Mouse (Mus musculus): ENCODE data around the gene Dlg2. TPM values are rescaled to one million over a fixed set of nuclear protein-coding genes. Genes with fewer than 3 reads are reported as not detected.

Gene Dlg2
- polyA plus RNA-seq, 1 experiment from 2014 or later, result 8.1 TPM

DNA sequence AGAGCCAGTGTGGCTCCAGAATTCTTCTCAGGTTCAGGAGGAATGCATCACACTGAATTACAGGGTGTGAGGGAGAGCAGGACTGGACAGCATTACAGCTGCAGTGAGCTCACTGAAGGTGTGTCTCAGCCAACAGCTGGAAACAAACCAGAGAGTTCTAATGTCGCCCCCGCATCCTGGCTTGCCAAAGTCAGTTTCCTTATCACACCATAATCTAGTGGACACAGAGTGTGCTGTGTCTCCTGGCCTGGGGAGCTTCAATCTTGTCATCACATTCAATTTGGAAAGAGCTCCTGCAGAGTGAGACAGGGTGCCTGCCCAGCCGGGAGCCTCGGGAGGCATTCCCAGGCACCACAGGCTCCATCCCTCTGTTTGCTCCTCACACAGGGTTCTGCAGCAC is 1981.3 kb downstream of the Dlg2 start:
- H3K4me1 ChIP-seq, result no peaks in the 10 kb centered on the region
- no peaks in the 10 kb centered on the region for H3K36me3 ChIP-seq
- H3K4me3 ChIP-seq, result no peak overlapping the region
- no peak overlapping the region for H3K4me2 ChIP-seq (replicated peaks)
- H3K27ac ChIP-seq, result no peak overlapping the region
- H3K9ac ChIP-seq, result no peak overlapping the region
- no peak for ATAC-seq (ENCODE audit: low FRiP score, low read depth)
- no peaks in the 10 kb centered on the region for H3K9me3 ChIP-seq
- H3K27me3 ChIP-seq (replicated peaks), result no peaks in the 10 kb centered on the region
- 59% methylated on average over 4 of the region's 4 CpGs for WGBS

DNA sequence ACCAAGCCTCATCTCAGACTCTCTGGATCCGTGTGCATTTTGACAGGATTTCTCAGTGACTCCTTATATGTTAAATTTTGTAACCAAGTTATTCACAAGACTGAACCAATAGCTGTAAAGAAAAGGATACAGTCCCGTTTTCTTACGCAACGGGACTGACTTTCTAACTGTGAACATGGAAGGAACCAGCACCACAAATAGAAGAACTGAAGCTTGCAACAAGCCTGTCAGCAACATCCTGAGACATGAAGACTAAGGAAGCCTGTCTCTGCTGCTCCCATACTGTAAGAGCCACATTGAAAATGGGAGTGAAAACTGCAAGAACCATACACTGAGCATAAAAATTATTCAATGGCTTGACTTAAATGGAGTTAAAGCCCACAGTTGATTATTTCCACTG is 1981.8 kb downstream of the Dlg2 start:
- H3K27me3 ChIP-seq (replicated peaks), result no peaks in the 10 kb centered on the region
- H3K9ac ChIP-seq, result no peak overlapping the region
- no peaks in the 10 kb centered on the region for H3K36me3 ChIP-seq
- 81% methylated on average over 4 of the region's 4 CpGs for WGBS
- no peak for ATAC-seq (ENCODE audit: low FRiP score, low read depth)
- no peak overlapping the region for H3K27ac ChIP-seq
- H3K4me2 ChIP-seq (replicated peaks), result no peak overlapping the region
- H3K9me3 ChIP-seq, result no peaks in the 10 kb centered on the region
- no peaks in the 10 kb centered on the region for H3K4me1 ChIP-seq
- no peak overlapping the region for H3K4me3 ChIP-seq

DNA sequence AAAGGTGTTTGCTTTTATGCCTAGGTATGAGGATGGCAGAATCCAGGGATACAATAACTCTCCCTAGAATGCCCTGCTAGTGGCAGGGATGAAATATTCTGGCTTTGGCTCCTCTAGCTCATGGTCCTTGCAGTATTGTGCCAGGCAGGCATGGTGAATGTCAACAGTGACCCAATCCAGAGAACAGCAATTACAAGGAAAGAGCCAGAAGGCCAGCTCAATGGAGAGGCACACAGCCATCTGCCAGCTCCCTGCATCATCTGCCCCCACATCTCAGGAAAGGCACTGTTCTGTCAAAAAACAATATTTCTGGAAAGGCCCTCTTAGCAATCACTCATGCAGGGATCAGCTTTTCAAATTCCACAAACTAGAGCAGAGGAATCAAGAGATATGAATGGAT is 1984.1 kb downstream of the Dlg2 start:
- Histone ChIP-seq H3K9ac (no peak overlapping the region), H3K4me1 (no peaks in the 10 kb centered on the region), H3K27ac (no peak overlapping the region), H3K27me3 (replicated peaks) (no peaks in the 10 kb centered on the region), H3K4me3 (no peak overlapping the region), H3K9me3 (no peaks in the 10 kb centered on the region), H3K4me2 (replicated peaks) (no peak overlapping the region), H3K36me3 (no peaks in the 10 kb centered on the region)
- no peak for ATAC-seq (ENCODE audit: low FRiP score, low read depth)

DNA sequence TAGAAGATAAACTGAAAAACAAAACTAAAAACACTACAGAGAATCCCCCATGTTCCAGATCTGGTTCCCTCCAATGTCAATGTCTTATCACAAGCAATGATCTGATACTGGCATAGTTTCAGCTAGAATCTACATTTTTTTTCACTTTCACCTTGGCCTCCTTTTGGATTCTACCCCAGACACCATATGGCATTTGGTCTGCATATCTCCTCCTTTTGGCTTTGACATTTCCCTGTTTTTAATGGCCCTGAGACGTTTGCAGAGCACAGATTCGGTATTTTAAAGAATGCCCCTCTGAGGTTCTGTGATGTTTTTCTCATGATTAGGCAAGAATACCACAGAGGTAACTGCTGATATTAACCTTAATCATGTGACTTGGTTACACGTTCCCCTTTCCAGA is 1984.8 kb downstream of the Dlg2 start:
- Histone ChIP-seq H3K9ac (no peak overlapping the region), H3K36me3 (no peaks in the 10 kb centered on the region), H3K4me3 (no peak overlapping the region), H3K4me2 (replicated peaks) (no peak overlapping the region), H3K9me3 (no peaks in the 10 kb centered on the region), H3K4me1 (no peaks in the 10 kb centered on the region), H3K27me3 (replicated peaks) (no peaks in the 10 kb centered on the region), H3K27ac (no peak overlapping the region)
- 76% methylated on average over 3 of the region's 3 CpGs for WGBS
- ATAC-seq (ENCODE audit: low FRiP score, low read depth), result no peak

DNA sequence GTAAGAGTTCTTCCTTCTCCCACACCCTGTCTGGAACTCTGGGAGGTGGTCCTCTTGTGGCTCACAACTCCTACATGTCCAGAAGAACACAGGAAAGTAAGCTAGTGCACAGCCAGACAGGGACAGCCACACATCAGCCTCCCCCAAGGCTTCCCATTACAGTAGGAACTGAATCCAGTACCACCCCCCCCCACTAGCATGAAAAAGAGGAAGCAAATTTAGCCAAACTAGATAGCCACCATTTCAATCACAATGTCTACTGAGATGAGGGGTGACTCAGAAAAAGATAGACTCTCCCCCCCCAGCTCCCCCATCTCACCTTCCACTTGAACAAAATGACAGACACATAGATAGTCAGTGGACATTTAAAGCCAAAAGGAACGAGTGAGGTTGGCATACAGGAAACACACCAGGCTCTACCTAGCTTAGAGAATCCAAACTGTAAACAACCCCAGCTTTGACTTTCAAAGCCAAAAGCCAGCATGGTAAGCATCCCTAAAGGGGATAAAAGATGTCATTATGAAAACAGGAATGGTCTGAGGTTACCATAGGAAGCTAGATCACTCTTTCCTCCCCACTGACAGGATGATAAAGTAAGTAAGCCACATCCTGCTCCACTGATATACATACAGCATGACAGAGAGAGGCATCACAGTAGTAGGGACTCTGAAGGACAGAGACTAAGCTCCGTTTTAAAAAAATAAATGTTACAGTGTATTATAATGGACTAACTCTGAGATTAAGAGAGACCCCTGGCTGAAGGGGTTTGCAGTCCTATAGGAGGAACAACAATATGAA is 1986.8 kb downstream of the Dlg2 start:
- 85% methylated on average over 2 of the region's 2 CpGs for WGBS
- ATAC-seq (ENCODE audit: low FRiP score, low read depth), result no peak
- Histone ChIP-seq H3K4me1 (no peaks in the 10 kb centered on the region), H3K9me3 (no peaks in the 10 kb centered on the region), H3K27ac (no peak overlapping the region), H3K4me2 (replicated peaks) (no peak overlapping the region), H3K36me3 (no peaks in the 10 kb centered on the region), H3K27me3 (replicated peaks) (no peaks in the 10 kb centered on the region), H3K4me3 (no peak overlapping the region), H3K9ac (no peak overlapping the region)

DNA sequence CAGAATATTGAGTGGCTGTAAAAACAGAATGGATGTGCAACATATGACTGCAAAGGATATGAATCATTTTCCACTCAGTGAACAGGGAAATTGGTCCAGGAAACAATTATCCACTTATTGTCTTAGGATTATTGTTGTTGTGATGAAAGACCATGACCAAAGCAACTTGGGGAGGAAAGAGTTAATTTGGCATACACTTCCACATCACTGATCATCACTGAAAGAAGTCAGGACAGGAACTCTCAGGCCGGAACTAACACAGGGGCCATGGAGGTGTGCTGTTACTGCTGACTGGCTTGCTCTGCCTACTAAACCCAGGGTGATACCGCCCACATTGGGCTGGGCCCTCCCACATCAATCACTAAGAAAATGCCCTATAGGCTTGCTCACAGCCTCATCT is 1987.8 kb downstream of the Dlg2 start:
- H3K4me1 ChIP-seq, result no peaks in the 10 kb centered on the region
- 43% methylated on average over 2 of the region's 2 CpGs for WGBS
- H3K9me3 ChIP-seq, result no peaks in the 10 kb centered on the region
- no peaks in the 10 kb centered on the region for H3K36me3 ChIP-seq
- no peak overlapping the region for H3K9ac ChIP-seq
- H3K27ac ChIP-seq, result no peak overlapping the region
- H3K4me2 ChIP-seq (replicated peaks), result no peak overlapping the region
- ATAC-seq (ENCODE audit: low FRiP score, low read depth), result 0 out of 2 replicates have a peak, but pooled peaks have one; percentile 29
- no peaks in the 10 kb centered on the region for H3K27me3 ChIP-seq (replicated peaks)
- no peak overlapping the region for H3K4me3 ChIP-seq

DNA sequence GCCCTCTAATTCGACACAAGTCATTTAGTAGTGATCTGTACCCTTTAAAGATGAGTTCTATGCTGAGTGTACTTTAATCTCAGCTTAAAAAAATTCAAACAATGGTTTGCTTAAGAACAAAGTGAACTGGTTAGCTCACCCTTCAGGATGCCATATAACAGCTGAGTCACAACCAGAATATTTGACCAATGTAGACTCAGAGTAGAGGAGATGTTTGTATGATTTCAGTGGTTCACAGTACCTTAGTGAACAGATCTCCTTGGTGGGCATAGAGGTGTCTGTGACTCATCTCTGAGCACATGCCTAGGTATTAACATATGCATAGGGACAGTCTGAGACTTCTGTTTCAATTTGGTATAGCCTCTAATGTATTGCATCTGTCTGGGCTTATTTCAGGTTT is 2002.7 kb downstream of the Dlg2 start:
- WGBS, result 73% methylated on average over 1 of the region's 1 CpGs
- H3K4me2 ChIP-seq (replicated peaks), result no peak overlapping the region
- H3K9ac ChIP-seq, result no peak overlapping the region
- H3K27me3 ChIP-seq (replicated peaks), result no peaks in the 10 kb centered on the region
- H3K36me3 ChIP-seq, result no peaks in the 10 kb centered on the region
- H3K27ac ChIP-seq, result no peak overlapping the region
- no peak overlapping the region for H3K4me3 ChIP-seq
- no peaks in the 10 kb centered on the region for H3K9me3 ChIP-seq
- no peaks in the 10 kb centered on the region for H3K4me1 ChIP-seq
- ATAC-seq (ENCODE audit: low FRiP score, low read depth), result no peak

DNA sequence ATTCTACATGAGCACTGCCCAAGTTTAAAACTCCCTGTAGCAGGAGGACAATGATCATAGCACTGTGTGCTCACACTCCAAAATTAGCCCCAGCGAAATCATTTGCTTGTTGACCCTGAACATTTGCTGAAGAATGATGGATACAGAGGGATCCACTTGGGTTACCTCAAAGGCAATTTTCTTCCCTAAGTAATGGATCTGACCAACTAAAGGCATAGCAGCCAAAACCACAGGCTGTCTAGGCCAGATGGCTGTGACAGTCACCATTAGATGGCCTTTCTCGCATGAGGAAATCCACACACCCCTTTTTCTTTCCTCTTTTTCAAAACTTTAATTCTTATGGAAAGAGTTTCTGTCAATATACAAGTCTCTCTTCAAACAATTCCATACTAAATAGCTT is 2003.3 kb downstream of the Dlg2 start:
- no peak overlapping the region for H3K27ac ChIP-seq
- H3K9me3 ChIP-seq, result no peaks in the 10 kb centered on the region
- H3K4me1 ChIP-seq, result no peaks in the 10 kb centered on the region
- no peak for ATAC-seq (ENCODE audit: low FRiP score, low read depth)
- WGBS, result 87% methylated on average over 2 of the region's 2 CpGs
- no peak overlapping the region for H3K9ac ChIP-seq
- H3K27me3 ChIP-seq (replicated peaks), result no peaks in the 10 kb centered on the region
- no peak overlapping the region for H3K4me2 ChIP-seq (replicated peaks)
- no peak overlapping the region for H3K4me3 ChIP-seq
- H3K36me3 ChIP-seq, result no peaks in the 10 kb centered on the region

DNA sequence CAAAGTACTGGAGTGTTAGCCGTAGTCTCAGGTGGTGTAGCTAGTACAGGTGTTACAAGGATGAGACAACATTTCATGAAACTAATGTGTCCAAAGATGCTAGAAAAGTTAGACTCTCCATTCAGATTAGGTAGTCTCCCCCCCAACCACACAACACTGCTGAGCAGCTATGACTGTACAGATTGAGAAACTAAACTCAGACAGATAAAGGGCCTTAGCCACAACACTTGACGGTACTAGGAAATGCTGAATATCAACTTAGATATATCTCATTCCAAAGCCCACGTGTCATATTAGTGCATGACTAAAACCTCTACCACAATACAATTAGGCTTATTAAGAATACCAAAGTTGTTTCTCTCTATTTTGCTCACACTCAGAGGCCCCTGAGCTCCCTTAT is 2006.9 kb downstream of the Dlg2 start:
- no peak overlapping the region for H3K4me3 ChIP-seq
- no peak for ATAC-seq (ENCODE audit: low FRiP score, low read depth)
- no peak overlapping the region for H3K4me2 ChIP-seq (replicated peaks)
- H3K9ac ChIP-seq, result no peak overlapping the region
- no peaks in the 10 kb centered on the region for H3K27me3 ChIP-seq (replicated peaks)
- 92% methylated on average over 3 of the region's 3 CpGs for WGBS
- H3K4me1 ChIP-seq, result no peaks in the 10 kb centered on the region
- H3K9me3 ChIP-seq, result no peaks in the 10 kb centered on the region
- no peaks in the 10 kb centered on the region for H3K36me3 ChIP-seq
- no peak overlapping the region for H3K27ac ChIP-seq

DNA sequence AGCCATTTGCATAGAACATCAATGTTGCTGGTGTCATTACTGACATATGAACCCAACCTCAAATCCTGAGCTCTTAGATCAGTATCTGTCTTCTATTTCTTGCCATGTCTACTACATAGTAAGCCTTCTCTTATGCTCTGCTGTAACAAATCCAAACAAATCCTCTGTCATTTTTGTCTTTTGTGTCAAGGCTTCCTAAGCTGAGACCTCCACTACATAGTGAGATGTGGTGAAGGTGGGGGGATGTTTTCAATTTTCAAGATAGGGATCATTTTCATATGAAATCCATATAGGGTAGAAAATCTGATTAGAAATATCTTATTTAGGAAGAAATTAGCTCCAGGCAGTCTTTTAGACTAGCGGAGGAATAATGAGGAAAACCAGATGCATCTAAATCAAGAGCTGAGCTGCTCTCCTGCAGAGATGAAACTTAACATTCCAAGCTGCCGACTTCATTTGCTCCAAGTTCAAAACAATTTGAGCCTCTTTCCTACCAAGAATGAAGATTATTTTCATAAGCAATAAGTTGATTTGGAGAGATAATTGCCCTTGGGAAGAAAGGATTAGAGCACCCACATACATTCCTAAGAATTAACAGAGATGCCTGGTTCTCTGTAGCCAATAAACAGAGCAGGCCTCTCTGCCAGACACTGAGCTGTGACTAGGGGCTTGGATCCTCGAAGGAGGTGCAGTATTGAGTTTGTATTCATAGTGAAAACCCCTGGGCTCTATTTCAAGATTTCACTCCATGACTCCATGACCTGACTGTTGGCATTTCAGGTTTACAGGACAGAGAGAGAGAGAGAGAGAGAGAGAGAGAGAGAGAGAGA is 2009.6 kb downstream of the Dlg2 start:
- Histone ChIP-seq H3K4me3 (no peak overlapping the region), H3K36me3 (no peaks in the 10 kb centered on the region), H3K4me2 (replicated peaks) (no peak overlapping the region), H3K27me3 (replicated peaks) (no peaks in the 10 kb centered on the region), H3K9ac (no peak overlapping the region), H3K9me3 (no peaks in the 10 kb centered on the region), H3K4me1 (no peaks in the 10 kb centered on the region), H3K27ac (no peak overlapping the region)
- 67% methylated on average over 3 of the region's 3 CpGs for WGBS
- ATAC-seq (ENCODE audit: low FRiP score, low read depth), result no peak

DNA sequence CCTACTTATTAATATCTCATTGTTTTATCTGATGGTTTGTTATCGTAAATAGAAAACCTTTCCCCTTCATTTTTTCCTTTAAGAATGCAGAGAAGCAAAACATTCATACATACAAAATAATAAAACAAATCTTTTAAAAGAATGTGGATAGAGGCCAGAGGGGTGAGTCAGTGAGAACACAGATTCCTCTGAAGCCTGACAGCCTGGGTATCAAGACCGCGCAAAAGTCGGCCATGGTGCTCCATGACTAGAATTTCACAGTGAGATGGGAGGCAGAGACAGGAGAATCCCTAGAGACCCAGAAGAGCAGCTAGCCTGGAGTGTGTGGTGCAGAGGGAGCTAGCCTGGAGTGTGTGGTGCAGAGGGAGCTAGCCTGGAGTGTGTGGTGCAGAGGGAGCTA is 2010.4 kb downstream of the Dlg2 start:
- H3K4me1 ChIP-seq, result no peaks in the 10 kb centered on the region
- ATAC-seq (ENCODE audit: low FRiP score, low read depth), result no peak
- 93% methylated on average over 4 of the region's 4 CpGs for WGBS
- no peak overlapping the region for H3K27ac ChIP-seq
- no peaks in the 10 kb centered on the region for H3K36me3 ChIP-seq
- H3K4me2 ChIP-seq (replicated peaks), result no peak overlapping the region
- no peaks in the 10 kb centered on the region for H3K9me3 ChIP-seq
- no peaks in the 10 kb centered on the region for H3K27me3 ChIP-seq (replicated peaks)
- H3K9ac ChIP-seq, result no peak overlapping the region
- H3K4me3 ChIP-seq, result no peak overlapping the region

DNA sequence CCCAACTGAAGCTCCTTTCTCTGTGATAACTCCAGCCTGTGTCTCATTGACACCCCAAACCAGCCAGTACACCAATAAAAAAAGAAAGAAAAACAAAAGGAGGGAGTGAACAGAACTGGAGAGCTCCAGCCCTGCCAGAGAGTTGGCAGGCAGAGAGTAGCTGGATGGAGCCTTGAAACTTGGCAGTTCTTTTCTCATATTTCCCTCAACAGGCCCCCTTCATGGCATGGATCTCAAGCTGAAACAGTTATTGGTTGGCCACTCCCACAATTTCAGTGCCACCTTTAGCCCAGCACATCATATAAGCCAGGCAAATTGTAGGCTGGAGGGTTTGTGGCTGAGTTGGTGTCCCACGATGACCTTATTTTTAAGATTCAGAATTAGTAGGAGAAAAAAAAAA is 2015.8 kb downstream of the Dlg2 start:
- H3K9ac ChIP-seq, result no peak overlapping the region
- no peaks in the 10 kb centered on the region for H3K27me3 ChIP-seq (replicated peaks)
- no peaks in the 10 kb centered on the region for H3K36me3 ChIP-seq
- ATAC-seq (ENCODE audit: low FRiP score, low read depth), result no peak
- no peaks in the 10 kb centered on the region for H3K4me1 ChIP-seq
- no peak overlapping the region for H3K4me2 ChIP-seq (replicated peaks)
- WGBS, result 95% methylated on average over 1 of the region's 1 CpGs
- H3K27ac ChIP-seq, result no peak overlapping the region
- H3K9me3 ChIP-seq, result no peaks in the 10 kb centered on the region
- no peak overlapping the region for H3K4me3 ChIP-seq

DNA sequence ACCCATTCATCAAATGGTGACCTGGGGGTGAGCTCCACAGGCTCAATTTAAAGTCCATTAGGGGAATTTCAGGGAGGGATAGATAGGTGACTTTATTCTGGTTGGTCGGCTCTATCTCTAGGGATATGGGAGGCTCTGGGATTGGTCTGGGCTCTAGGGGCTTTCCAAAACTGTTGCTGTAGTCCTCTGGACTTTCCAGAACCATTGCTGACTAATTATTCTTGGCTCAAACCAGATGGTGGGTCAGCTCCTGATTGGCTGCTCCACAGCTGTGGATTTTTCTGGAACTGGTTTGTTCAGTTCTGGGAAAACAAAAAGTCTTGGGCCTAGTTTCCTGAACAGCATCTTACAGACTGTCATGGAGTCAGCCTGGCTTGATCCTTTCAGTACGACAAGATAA is 2017.0 kb downstream of the Dlg2 start:
- Histone ChIP-seq H3K4me2 (replicated peaks) (no peak overlapping the region), H3K27ac (no peak overlapping the region), H3K9ac (no peak overlapping the region), H3K27me3 (replicated peaks) (no peaks in the 10 kb centered on the region), H3K36me3 (no peaks in the 10 kb centered on the region), H3K4me3 (no peak overlapping the region), H3K9me3 (no peaks in the 10 kb centered on the region), H3K4me1 (no peaks in the 10 kb centered on the region)
- WGBS, result 92% methylated on average over 2 of the region's 2 CpGs
- ATAC-seq (ENCODE audit: low FRiP score, low read depth), result no peak

Measured in neural tube, embryonic 12.5 days (tissue).